Mouse (Mus musculus): ENCODE measurements around the gene Ankrd13a. TPM values are rescaled to one million over a fixed set of nuclear protein-coding genes. Genes with fewer than 3 reads are reported as not detected.

Ankrd13a gene
- total RNA-seq (2014; rRNA removed) = 11.4 and 14.7 TPM in 2 replicates
- polyA plus RNA-seq (2012; rRNA removed) = 15.9 and 19.1 TPM in 2 replicates

- peak; percentile 81 for DNase-seq (ENCODE audit: extremely low read depth, low read depth, low spot score)
- TF ChIP-seq POLR2A (IDR thresholded peaks at IDR 0.05; ENCODE audit: extremely low read depth, insufficient read depth, low read length) (peak; percentile 56), CTCF (IDR thresholded peaks at IDR 0.05; ENCODE audit: low read depth, low read length) (no peak)
- H3K27ac ChIP-seq (replicated peaks; ENCODE audit: insufficient read depth, low read depth, low read length) = peak within 1 kb of the TSS; percentile 74
- WGBS = under 1% methylated on average over 64 of the region's 73 CpGs
- peaks cover 53% of the 10 kb centered on the region for H3K79me2 ChIP-seq (ENCODE audit: control insufficient read depth, insufficient read depth, low read length)
- peak within 1 kb of the TSS; percentile 57 for H3K4me3 ChIP-seq (ENCODE audit: insufficient read depth, low read depth, low read length)
- H3K27me3 ChIP-seq (ENCODE audit: control insufficient read depth, insufficient read depth, low read length) = no peaks in the 10 kb centered on the region
- H3K9ac ChIP-seq (ENCODE audit: low read depth, low read length) = peak within 1 kb of the TSS; percentile 77
- peaks cover 10% of the 10 kb centered on the region for H3K4me1 ChIP-seq (ENCODE audit: control insufficient read depth, insufficient read depth, low read length)
- no peaks in the 10 kb centered on the region for H3K36me3 ChIP-seq (ENCODE audit: control insufficient read depth, insufficient read depth, low read length)
These were observed at the start of gene Ankrd13a for GRCm38 (mm10) chr5:114774403-114775051. Gene Ankrd13a (plus strand): TSS chr5:114774677.

DNA sequence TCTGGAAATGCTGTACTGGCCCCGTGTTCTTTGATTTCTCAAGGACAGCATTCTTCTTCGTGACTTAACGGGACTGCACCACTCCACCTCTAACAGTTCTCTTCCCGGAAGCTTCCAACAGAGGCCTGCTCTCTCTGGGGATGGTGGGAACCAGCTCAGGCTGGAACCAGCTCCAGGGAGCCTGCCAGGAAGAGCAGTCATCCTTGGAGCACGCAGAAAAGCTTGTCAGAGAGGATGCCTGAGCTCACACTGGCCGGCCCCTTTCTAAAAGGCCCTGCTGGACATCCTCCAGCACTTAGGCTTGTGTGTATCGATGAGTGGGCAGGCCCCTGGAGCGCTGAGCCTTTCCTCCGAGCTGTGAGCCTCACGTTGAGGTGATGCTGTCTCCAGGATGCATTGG, 46.3 kb upstream of the Ankrd13a start:
- TF ChIP-seq POLR2A (IDR thresholded peaks at IDR 0.05; ENCODE audit: extremely low read depth, insufficient read depth, low read length) = no peak
- TF ChIP-seq CTCF (IDR thresholded peaks at IDR 0.05; ENCODE audit: low read depth, low read length) = no peak
- 86% methylated on average over 10 of the region's 10 CpGs for WGBS
- peaks cover 12% of the 10 kb centered on the region for H3K36me3 ChIP-seq (ENCODE audit: control insufficient read depth, insufficient read depth, low read length)
- no peak overlapping the region for H3K27ac ChIP-seq (replicated peaks; ENCODE audit: insufficient read depth, low read depth, low read length)
- no peaks in the 10 kb centered on the region for H3K4me1 ChIP-seq (ENCODE audit: control insufficient read depth, insufficient read depth, low read length)
- H3K4me3 ChIP-seq (ENCODE audit: insufficient read depth, low read depth, low read length) = no peak overlapping the region
- no peak overlapping the region for H3K9ac ChIP-seq (ENCODE audit: low read depth, low read length)
- DNase-seq (ENCODE audit: extremely low read depth, low read depth, low spot score) = no peak
- no peaks in the 10 kb centered on the region for H3K79me2 ChIP-seq (ENCODE audit: control insufficient read depth, insufficient read depth, low read length)
- H3K27me3 ChIP-seq (ENCODE audit: control insufficient read depth, insufficient read depth, low read length) = no peaks in the 10 kb centered on the region

GRCm38 (mm10) chr5:114730129-114730528, 44.3 kb upstream of the Ankrd13a start:
- no peak for DNase-seq (ENCODE audit: extremely low read depth, low read depth, low spot score)
- no peak overlapping the region for H3K27ac ChIP-seq (replicated peaks; ENCODE audit: insufficient read depth, low read depth, low read length)
- no peak overlapping the region for H3K4me3 ChIP-seq (ENCODE audit: insufficient read depth, low read depth, low read length)
- H3K79me2 ChIP-seq (ENCODE audit: control insufficient read depth, insufficient read depth, low read length) = no peaks in the 10 kb centered on the region
- no peaks in the 10 kb centered on the region for H3K27me3 ChIP-seq (ENCODE audit: control insufficient read depth, insufficient read depth, low read length)
- WGBS = 90% methylated on average over 10 of the region's 10 CpGs
- H3K4me1 ChIP-seq (ENCODE audit: control insufficient read depth, insufficient read depth, low read length) = no peaks in the 10 kb centered on the region
- H3K36me3 ChIP-seq (ENCODE audit: control insufficient read depth, insufficient read depth, low read length) = peaks cover 18% of the 10 kb centered on the region
- TF ChIP-seq CTCF (IDR thresholded peaks at IDR 0.05; ENCODE audit: low read depth, low read length) = no peak
- no peak for TF ChIP-seq POLR2A (IDR thresholded peaks at IDR 0.05; ENCODE audit: extremely low read depth, insufficient read depth, low read length)
- H3K9ac ChIP-seq (ENCODE audit: low read depth, low read length) = no peak overlapping the region

GRCm38 (mm10) chr5:114731498-114731897, 43.0 kb upstream of the Ankrd13a start:
- H3K27ac ChIP-seq (replicated peaks; ENCODE audit: insufficient read depth, low read depth, low read length) = no peak overlapping the region
- no peaks in the 10 kb centered on the region for H3K4me1 ChIP-seq (ENCODE audit: control insufficient read depth, insufficient read depth, low read length)
- peaks cover 24% of the 10 kb centered on the region for H3K36me3 ChIP-seq (ENCODE audit: control insufficient read depth, insufficient read depth, low read length)

GRCm38 (mm10) chr5:114731969-114732368, 42.5 kb upstream of the Ankrd13a start:
- H3K36me3 ChIP-seq (ENCODE audit: control insufficient read depth, insufficient read depth, low read length) = peaks cover 24% of the 10 kb centered on the region
- 93% methylated on average over 15 of the region's 15 CpGs for WGBS
- no peak overlapping the region for H3K9ac ChIP-seq (ENCODE audit: low read depth, low read length)
- no peak for TF ChIP-seq CTCF (IDR thresholded peaks at IDR 0.05; ENCODE audit: low read depth, low read length)
- TF ChIP-seq POLR2A (IDR thresholded peaks at IDR 0.05; ENCODE audit: extremely low read depth, insufficient read depth, low read length) = no peak
- H3K79me2 ChIP-seq (ENCODE audit: control insufficient read depth, insufficient read depth, low read length) = no peaks in the 10 kb centered on the region
- H3K27me3 ChIP-seq (ENCODE audit: control insufficient read depth, insufficient read depth, low read length) = no peaks in the 10 kb centered on the region
- DNase-seq (ENCODE audit: extremely low read depth, low read depth, low spot score) = no peak
- no peak overlapping the region for H3K4me3 ChIP-seq (ENCODE audit: insufficient read depth, low read depth, low read length)
- H3K4me1 ChIP-seq (ENCODE audit: control insufficient read depth, insufficient read depth, low read length) = no peaks in the 10 kb centered on the region
- H3K27ac ChIP-seq (replicated peaks; ENCODE audit: insufficient read depth, low read depth, low read length) = no peak overlapping the region

More at GRCm38 (mm10) chr5:114731498-114731897, 43.0 kb upstream of the Ankrd13a start:
- 81% methylated on average over 6 of the region's 6 CpGs for WGBS
- Histone ChIP-seq H3K4me3 (ENCODE audit: insufficient read depth, low read depth, low read length) (no peak overlapping the region), H3K27me3 (ENCODE audit: control insufficient read depth, insufficient read depth, low read length) (no peaks in the 10 kb centered on the region), H3K79me2 (ENCODE audit: control insufficient read depth, insufficient read depth, low read length) (no peaks in the 10 kb centered on the region), H3K9ac (ENCODE audit: low read depth, low read length) (no peak overlapping the region)
- DNase-seq (ENCODE audit: extremely low read depth, low read depth, low spot score) = no peak
- TF ChIP-seq CTCF (IDR thresholded peaks at IDR 0.05; ENCODE audit: low read depth, low read length) (peak; percentile 32; the same call in 1 of the 2 replicates), POLR2A (IDR thresholded peaks at IDR 0.05; ENCODE audit: extremely low read depth, insufficient read depth, low read length) (no peak)

- 0 out of 2 replicates have a peak, but pooled peaks cover 2% of the 10 kb centered on the region for H3K4me1 ChIP-seq (ENCODE audit: control insufficient read depth, insufficient read depth, low read length)
- H3K36me3 ChIP-seq (ENCODE audit: control insufficient read depth, insufficient read depth, low read length) = peaks cover 26% of the 10 kb centered on the region
- H3K27me3 ChIP-seq (ENCODE audit: control insufficient read depth, insufficient read depth, low read length) = no peaks in the 10 kb centered on the region
- H3K79me2 ChIP-seq (ENCODE audit: control insufficient read depth, insufficient read depth, low read length) = no peaks in the 10 kb centered on the region
- no peak for DNase-seq (ENCODE audit: extremely low read depth, low read depth, low spot score)
- no peak overlapping the region for H3K27ac ChIP-seq (replicated peaks; ENCODE audit: insufficient read depth, low read depth, low read length)
- 94% methylated on average over 15 of the region's 15 CpGs for WGBS
- no peak overlapping the region for H3K9ac ChIP-seq (ENCODE audit: low read depth, low read length)
- no peak for TF ChIP-seq POLR2A (IDR thresholded peaks at IDR 0.05; ENCODE audit: extremely low read depth, insufficient read depth, low read length)
- no peak for TF ChIP-seq CTCF (IDR thresholded peaks at IDR 0.05; ENCODE audit: low read depth, low read length)
- H3K4me3 ChIP-seq (ENCODE audit: insufficient read depth, low read depth, low read length) = no peak overlapping the region
These were observed 40.9 kb upstream of the Ankrd13a start for GRCm38 (mm10) chr5:114733606-114734005.
